Mouse (Mus musculus): Measurements from ENCODE around the gene Klf16.

DNA sequence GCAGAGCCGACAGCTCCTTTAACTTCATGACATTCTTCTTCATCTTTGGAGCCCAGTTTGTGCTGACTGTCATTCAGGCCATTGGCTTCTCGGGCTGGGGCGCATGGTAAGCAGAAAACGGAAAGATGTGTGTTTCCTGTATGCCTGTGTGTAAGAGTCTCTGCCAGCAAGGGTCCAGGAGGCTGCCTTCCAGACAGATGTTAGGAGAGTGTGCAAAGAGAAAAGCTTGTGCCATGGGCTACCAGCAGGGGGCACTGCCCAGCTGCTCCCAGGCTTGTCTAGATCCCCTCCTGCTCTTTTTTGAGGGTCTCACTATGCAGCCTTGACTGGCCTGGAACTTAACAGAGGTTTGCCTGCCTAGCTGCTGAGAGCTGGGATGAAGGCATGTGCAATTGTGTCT is 33.9 kb upstream of the Klf16 start:
- TF ChIP-seq POLR2AphosphoS2 (IDR thresholded peaks at IDR 0.05; ENCODE audit: insufficient read length, low read depth) (no peak), CEBPB (IDR thresholded peaks at IDR 0.05; ENCODE audit: insufficient read depth, poor library complexity, severe bottlenecking) (no peak), POLR2A (IDR thresholded peaks at IDR 0.05; ENCODE audit: insufficient read length, low read depth) (no peak), TCF12 (IDR thresholded peaks at IDR 0.05; ENCODE audit: insufficient read depth, poor library complexity, severe bottlenecking) (no peak), REST (IDR thresholded peaks at IDR 0.05; ENCODE audit: insufficient read depth, insufficient read length) (no peak), MAX (IDR thresholded peaks at IDR 0.05; ENCODE audit: low read depth) (no peak), MYOG (IDR thresholded peaks at IDR 0.05; ENCODE audit: control insufficient read depth in 1 of 3, insufficient read depth in 1 of 3, insufficient read length in 2 of 3, low read depth in 2 of 3) (no peak), USF1 (IDR thresholded peaks at IDR 0.05; ENCODE audit: low read depth) (no peak), MYOD1 (IDR thresholded peaks at IDR 0.05; ENCODE audit: control insufficient read depth in 1 of 3, insufficient read length in 2 of 3, low read depth in 2 of 3) (no peak)

All from myocyte (in vitro differentiated cells).